Mouse (Mus musculus) intestine, embryonic 14.5 days (tissue): ENCODE data around the gene Tmem221. TPM values are rescaled to one million over a fixed set of nuclear protein-coding genes. Genes with fewer than 3 reads are reported as not detected.

Source experiments
- ATAC-seq: fragments of 200-750 bp; cut with Nextera tagmentation; replicated peaks from 2 replicates; pipeline ENCODE4 v1.8.0; 2017; ENCODE audit warnings: low read depth, moderate number of reproducible peaks, moderate TSS enrichment, moderate library complexity; ENCODE audit not compliant: low FRiP score, low TSS enrichment
- DNase-seq: peaks from one replicate; pipeline ENCODE4 v3.0.0-alpha.2; 2018; ENCODE audit warnings: low spot score
- H3K27ac ChIP-seq: fragments of 300-500 bp; sonication (generic); 2 replicates; pipeline ENCODE4 v1.5.1; 2014; ENCODE audit warnings: low read depth, mild to moderate bottlenecking, control low read depth
- H3K27me3 ChIP-seq: fragments of 300-500 bp; sonication (generic); replicated peaks from 2 replicates; pipeline ENCODE4 v1.6.1; 2014; ENCODE audit warnings: low read length, control low read depth; ENCODE audit not compliant: control insufficient read depth, insufficient read depth
- H3K36me3 ChIP-seq: fragments of 300-500 bp; sonication (generic); 2 replicates; pipeline ENCODE4 v1.6.1; 2014; ENCODE audit warnings: low read length, control low read depth; ENCODE audit not compliant: control insufficient read depth, insufficient read depth
- H3K4me1 ChIP-seq: fragments of 300-500 bp; sonication (generic); replicated peaks from 2 replicates; pipeline ENCODE4 v1.6.1; 2014; ENCODE audit warnings: low read length, control low read depth, mixed read lengths; ENCODE audit not compliant: control insufficient read depth, insufficient read depth
- H3K4me2 ChIP-seq: fragments of 300-500 bp; sonication (generic); 2 replicates; pipeline ENCODE4 v1.6.1; 2014; ENCODE audit warnings: low read length
- H3K4me3 ChIP-seq: fragments of 300-500 bp; sonication (generic); 2 replicates; pipeline ENCODE4 v1.5.1; 2014; ENCODE audit warnings: low read depth, low read length, control low read depth, mixed read lengths
- H3K9ac ChIP-seq: fragments of 300-500 bp; sonication (generic); 2 replicates; pipeline ENCODE4 v1.6.1; 2014; ENCODE audit warnings: mild to moderate bottlenecking, low read length
- H3K9me3 ChIP-seq: fragments of 300-500 bp; sonication (generic); 2 replicates; pipeline ENCODE4 v1.6.1; 2016; ENCODE audit warnings: low read length, control low read depth; ENCODE audit not compliant: control insufficient read depth
- WGBS: fragments of 180-500 bp; shearing (Covaris S2); extraction: QIAGEN DNeasy Blood & Tissue Kit; methylation state at CpG from one replicate; pipeline ENCODE4 v1.1.7; 2014; 5-methylcytosine and 5-hydroxymethylcytosine counted together
- polyA plus RNA-seq: library from polyadenylated mRNA; unstranded; fragments of >200 nt; fragmentation: Nextera tagmentation; extraction: Ambion mirVana; gene quantifications from 2 replicates; pipeline ENCODE4 v1.2.1, GENCODE M21; 2014

The Tmem221 gene
- polyA plus RNA-seq, 1 experiment from 2014 or later: 1.6 TPM

- ATAC-seq (no peak), DNase-seq (no peak)
- H3K27me3 ChIP-seq: no peaks in the 10 kb centered on the region
- H3K4me3 ChIP-seq: no peak overlapping the region
- no peaks in the 10 kb centered on the region for H3K36me3 ChIP-seq
- no peak overlapping the region for H3K9ac ChIP-seq
- WGBS: 68% methylated on average over 5 of the region's 5 CpGs
- no peaks in the 10 kb centered on the region for H3K4me1 ChIP-seq
- no peak overlapping the region for H3K27ac ChIP-seq
- no peaks in the 10 kb centered on the region for H3K9me3 ChIP-seq
- H3K4me2 ChIP-seq: no peak overlapping the region
Observed at GRCm38 (mm10) chr8:71515043-71515442, 43.6 kb downstream of the Tmem221 start.

- 66% methylated on average over 15 of the region's 15 CpGs for WGBS
- ATAC-seq: no peak
- no peak overlapping the region for H3K27ac ChIP-seq
- peaks cover 12% of the 10 kb centered on the region for H3K27me3 ChIP-seq
- no peaks in the 10 kb centered on the region for H3K4me1 ChIP-seq
- H3K4me3 ChIP-seq: no peak overlapping the region
- no peak overlapping the region for H3K4me2 ChIP-seq
- no peaks in the 10 kb centered on the region for H3K9me3 ChIP-seq
- H3K36me3 ChIP-seq: no peaks in the 10 kb centered on the region
- H3K9ac ChIP-seq: no peak overlapping the region
- no peak for DNase-seq
Observed at GRCm38 (mm10) chr8:71513018-71513754, 45.5 kb downstream of the Tmem221 start.

GRCm38 (mm10) chr8:71511644-71512043 lies 47.0 kb downstream of the Tmem221 start, which contains the start of gene Plvap:
TSS of gene Plvap (minus strand) at chr8:71511752.
- Histone ChIP-seq H3K36me3 (no peaks in the 10 kb centered on the region), H3K9me3 (no peaks in the 10 kb centered on the region), H3K4me2 (no peak within 1 kb of the TSS; the same call in 1 of the 2 replicates), H3K9ac (no peak within 1 kb of the TSS), H3K27me3 (peaks cover 26% of the 10 kb centered on the region), H3K27ac (no peak within 1 kb of the TSS), H3K4me1 (no peaks in the 10 kb centered on the region), H3K4me3 (peak within 1 kb of the TSS; percentile 13; the same call in 1 of the 2 replicates)
- WGBS: 20% methylated on average over 14 of the region's 14 CpGs
- DNase-seq (no peak), ATAC-seq (no peak)

GRCm38 (mm10) chr8:71509316-71509715 lies 49.4 kb downstream of the Tmem221 start:
- no peaks in the 10 kb centered on the region for H3K36me3 ChIP-seq
- H3K4me1 ChIP-seq: no peaks in the 10 kb centered on the region
- no peaks in the 10 kb centered on the region for H3K9me3 ChIP-seq
- DNase-seq (no peak), ATAC-seq (no peak)
- no peak overlapping the region for H3K27ac ChIP-seq
- H3K27me3 ChIP-seq: peaks cover 34% of the 10 kb centered on the region
- 68% methylated on average over 2 of the region's 2 CpGs for WGBS
- H3K9ac ChIP-seq: no peak overlapping the region
- H3K4me3 ChIP-seq: no peak overlapping the region
- H3K4me2 ChIP-seq: no peak overlapping the region

GRCm38 (mm10) chr8:71507589-71508104 lies 51.0 kb downstream of the Tmem221 start:
- under 1% methylated on average over 57 of the region's 61 CpGs for WGBS
- Histone ChIP-seq H3K36me3 (no peaks in the 10 kb centered on the region), H3K4me2 (peak overlapping the region; percentile 71), H3K27ac (no peak overlapping the region), H3K4me1 (no peaks in the 10 kb centered on the region), H3K9ac (0 out of 2 replicates have a peak overlapping the region, but pooled peaks have one; percentile 27), H3K27me3 (peaks cover 34% of the 10 kb centered on the region), H3K4me3 (peak overlapping the region; percentile 28), H3K9me3 (no peaks in the 10 kb centered on the region)
- peak; percentile 79 for ATAC-seq
- peak; percentile 86 for DNase-seq

- Histone ChIP-seq H3K9me3 (no peaks in the 10 kb centered on the region), H3K4me1 (no peaks in the 10 kb centered on the region), H3K27ac (no peak overlapping the region), H3K27me3 (peaks cover 34% of the 10 kb centered on the region), H3K4me2 (no peak overlapping the region), H3K9ac (no peak overlapping the region), H3K36me3 (no peaks in the 10 kb centered on the region), H3K4me3 (no peak overlapping the region)
- ATAC-seq (no peak), DNase-seq (no peak)
- WGBS: 73% methylated on average over 4 of the region's 4 CpGs
Observed at GRCm38 (mm10) chr8:71505979-71506378, 52.7 kb downstream of the Tmem221 start.

GRCm38 (mm10) chr8:71505326-71505725 lies 53.3 kb downstream of the Tmem221 start:
- H3K9ac ChIP-seq: no peak overlapping the region
- no peak for ATAC-seq

GRCm38 (mm10) chr8:71504349-71504748 lies 54.3 kb downstream of the Tmem221 start:
- Histone ChIP-seq H3K9ac (no peak overlapping the region), H3K4me1 (no peaks in the 10 kb centered on the region), H3K4me3 (no peak overlapping the region), H3K36me3 (no peaks in the 10 kb centered on the region), H3K27me3 (peaks cover 31% of the 10 kb centered on the region), H3K4me2 (no peak overlapping the region), H3K27ac (no peak overlapping the region), H3K9me3 (no peaks in the 10 kb centered on the region)
- 81% methylated on average over 4 of the region's 4 CpGs for WGBS
- ATAC-seq (no peak), DNase-seq (no peak)

More at GRCm38 (mm10) chr8:71505326-71505725, 53.3 kb downstream of the Tmem221 start:
- no peak overlapping the region for H3K4me3 ChIP-seq
- no peak for DNase-seq
- WGBS: 90% methylated on average over 4 of the region's 4 CpGs
- no peaks in the 10 kb centered on the region for H3K9me3 ChIP-seq
- H3K27me3 ChIP-seq: peaks cover 34% of the 10 kb centered on the region
- H3K4me1 ChIP-seq: no peaks in the 10 kb centered on the region
- H3K4me2 ChIP-seq: no peak overlapping the region
- H3K36me3 ChIP-seq: no peaks in the 10 kb centered on the region
- H3K27ac ChIP-seq: no peak overlapping the region
